Mouse (Mus musculus) bone marrow macrophage, adult 2 months (primary cell): ENCODE data around the gene Ikzf2.

Source experiments
- CTCF ChIP-seq: IDR thresholded peaks from 2 replicates; pipeline ENCODE4 v1.5.1; 2012; ENCODE audit warnings: low read depth, mild to moderate bottlenecking, low read length, moderate library complexity
- POLR2A ChIP-seq: IDR thresholded peaks from 2 replicates; pipeline ENCODE4 v1.6.1; 2012; ENCODE audit warnings: mild to moderate bottlenecking, low read depth, low read length, borderline replicate concordance

- TF ChIP-seq CTCF, result no peak
- TF ChIP-seq POLR2A, result no peak
Observed at GRCm38 (mm10) chr1:69683851-69684250, 3.2 kb downstream of the Ikzf2 start.
